Mouse (Mus musculus) C2C12 (cell line): Measurements from ENCODE around the gene Hbs1l. TPM values are rescaled to one million over a fixed set of nuclear protein-coding genes. Genes with fewer than 3 reads are reported as not detected.

Experiments used
- H3K27me3 ChIP-seq: one replicate; pipeline ENCODE4 v1.6.1; 2011; ENCODE audit not compliant: control insufficient read depth, insufficient read depth, insufficient read length
- H3K36me3 ChIP-seq: one replicate; pipeline ENCODE4 v1.6.1; 2011; ENCODE audit not compliant: control insufficient read depth, insufficient read depth
- H3K4me3 ChIP-seq: one replicate; pipeline ENCODE4 v1.5.1; 2011; ENCODE audit warnings: mild to moderate bottlenecking, control low read depth; ENCODE audit not compliant: poor library complexity, insufficient read depth, severe bottlenecking
- H3K79me2 ChIP-seq: one replicate; pipeline ENCODE4 v1.6.1; 2011; ENCODE audit not compliant: control insufficient read depth, insufficient read depth
- H3K79me3 ChIP-seq: one replicate; pipeline ENCODE4 v1.6.1; 2011; ENCODE audit warnings: low read depth, control low read depth
- H3ac ChIP-seq: one replicate; pipeline ENCODE3; 2011; ENCODE audit warnings: low read depth; ENCODE audit not compliant: control insufficient read depth, insufficient read length
- CEBPB ChIP-seq: IDR thresholded peaks from one replicate; pipeline ENCODE4 v1.6.1; 2011; ENCODE audit warnings: low read depth, mild to moderate bottlenecking, control low read depth, moderate library complexity
- CTCF ChIP-seq: IDR thresholded peaks from one replicate; pipeline ENCODE4 v1.5.1; 2011; ENCODE audit not compliant: control insufficient read depth, insufficient read depth, insufficient read length
- FOSL1 ChIP-seq: IDR thresholded peaks from one replicate; pipeline ENCODE4 v1.8.0; 2011; ENCODE audit warnings: mild to moderate bottlenecking, low read length; ENCODE audit not compliant: poor library complexity, insufficient read depth, severe bottlenecking
- MAX ChIP-seq: IDR thresholded peaks from one replicate; pipeline ENCODE4 v1.6.1; 2011; ENCODE audit warnings: mild to moderate bottlenecking, control low read depth
- MYOD1 ChIP-seq: IDR thresholded peaks from one replicate; pipeline ENCODE4 v1.6.1; 2011; ENCODE audit warnings: low read depth; ENCODE audit not compliant: control insufficient read depth, insufficient read length
- MYOG ChIP-seq: IDR thresholded peaks from one replicate; pipeline ENCODE4 v1.6.1; 2011; ENCODE audit not compliant: control insufficient read depth, insufficient read length; ENCODE audit errors: extremely low read depth
- USF1 ChIP-seq: IDR thresholded peaks from one replicate; pipeline ENCODE4 v1.6.1; 2011; ENCODE audit warnings: low read depth, mild to moderate bottlenecking, control low read depth, moderate library complexity
- polyA plus RNA-seq: library from polyadenylated mRNA; unstranded; fragments of >200 nt; fragmentation: generic; extraction: Trizol; gene quantifications from one replicate; pipeline ENCODE4 v1.2.1, GENCODE M21; 2012; ENCODE audit warnings: missing spikeins

The Hbs1l gene
- polyA plus RNA-seq, 1 experiment = 42.7 TPM

DNA sequence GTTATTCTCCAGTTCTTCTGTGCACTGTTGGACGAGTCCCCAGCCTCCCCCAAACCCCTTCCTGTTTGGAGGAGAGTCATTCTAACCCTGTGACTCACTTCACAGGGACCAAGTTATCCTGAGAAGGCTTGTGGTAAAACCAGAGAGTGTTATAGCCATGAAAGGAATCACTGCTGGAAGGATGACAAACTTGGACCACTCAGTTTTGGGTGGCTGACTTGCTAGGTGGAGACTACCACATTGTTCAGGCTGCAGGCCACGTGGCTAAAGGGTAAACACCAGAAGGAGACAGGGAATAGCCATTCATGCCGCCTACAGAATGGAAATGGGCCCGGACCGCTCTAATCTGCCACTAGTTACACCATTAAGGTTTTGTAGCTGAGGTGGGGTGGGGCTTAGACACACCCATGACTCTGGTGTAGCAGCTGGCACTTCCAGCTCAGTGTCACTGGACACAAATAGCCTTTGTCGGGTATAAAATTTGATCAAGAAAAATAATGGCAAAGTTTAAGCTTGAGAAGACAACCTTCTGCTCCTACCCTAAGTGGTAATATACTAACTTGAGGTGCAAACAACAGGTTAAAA lies 115.9 kb downstream of the Hbs1l start:
- H3K4me3 ChIP-seq = no peak overlapping the region
- no peaks in the 10 kb centered on the region for H3K79me3 ChIP-seq
- H3ac ChIP-seq = no peak overlapping the region
- no peaks in the 10 kb centered on the region for H3K79me2 ChIP-seq
- TF ChIP-seq CEBPB (no peak), MYOG (no peak), FOSL1 (peak; percentile 18), CTCF (no peak), MAX (peak; percentile 97), MYOD1 (no peak), USF1 (peak; percentile 90)
- no peaks in the 10 kb centered on the region for H3K36me3 ChIP-seq
- H3K27me3 ChIP-seq = no peaks in the 10 kb centered on the region

DNA sequence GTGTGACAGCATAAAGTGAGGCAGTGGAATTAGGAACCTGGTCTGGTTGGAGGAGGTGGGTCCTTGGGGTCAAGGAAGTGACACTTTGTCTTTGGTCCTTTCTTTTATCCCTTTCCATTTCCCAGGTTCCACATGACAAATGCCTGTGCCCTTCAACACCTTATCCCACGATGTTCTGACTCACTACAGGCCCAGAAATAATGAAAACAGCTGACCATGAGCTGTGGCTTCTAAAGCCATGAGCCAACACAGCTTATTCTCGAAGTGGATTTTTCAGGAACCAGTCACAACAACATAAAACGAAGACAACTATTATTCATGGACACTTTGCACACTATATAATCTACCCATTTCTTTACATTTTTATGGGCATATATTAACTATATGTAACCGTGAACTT lies 119.3 kb downstream of the Hbs1l start:
- no peaks in the 10 kb centered on the region for H3K79me2 ChIP-seq
- H3K27me3 ChIP-seq = no peaks in the 10 kb centered on the region
- no peaks in the 10 kb centered on the region for H3K79me3 ChIP-seq
- TF ChIP-seq CTCF (no peak), CEBPB (no peak), FOSL1 (no peak), MYOD1 (no peak), USF1 (no peak), MAX (no peak), MYOG (no peak)
- H3K36me3 ChIP-seq = no peaks in the 10 kb centered on the region
- no peak overlapping the region for H3K4me3 ChIP-seq
- no peak overlapping the region for H3ac ChIP-seq

DNA sequence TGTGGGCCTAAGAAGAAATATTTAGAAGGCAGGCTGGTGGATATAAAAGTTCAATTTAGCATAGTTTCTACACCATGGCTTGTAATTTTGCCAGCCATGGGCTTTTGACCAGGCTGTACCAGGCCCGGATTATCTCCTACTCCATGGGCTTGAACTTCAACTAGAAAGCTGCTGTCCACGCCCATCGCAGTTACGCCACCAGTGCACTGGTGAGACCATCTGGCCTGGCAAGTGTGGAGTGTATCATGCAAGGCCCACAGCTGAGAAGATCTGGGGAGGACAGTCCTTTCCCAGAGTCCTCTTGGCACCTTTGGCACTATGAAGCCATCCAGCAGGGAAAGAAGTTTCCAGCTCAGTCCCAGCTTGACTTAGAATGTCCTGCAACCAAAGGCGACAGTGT lies 120.4 kb downstream of the Hbs1l start:
- Histone ChIP-seq H3K36me3 (no peaks in the 10 kb centered on the region), H3ac (no peak overlapping the region), H3K79me3 (no peaks in the 10 kb centered on the region), H3K79me2 (no peaks in the 10 kb centered on the region), H3K27me3 (no peaks in the 10 kb centered on the region), H3K4me3 (no peak overlapping the region)
- no peak for TF ChIP-seq FOSL1
- TF ChIP-seq MAX = no peak

Other genes with a start within 250 kb of the Hbs1l start
- gene Myb, start 135.0 kb upstream of the Hbs1l start, polyA plus RNA-seq = 0.47 TPM
- not detected for gene Aldh8a1, start 81.3 kb downstream of the Hbs1l start, polyA plus RNA-seq